Mouse (Mus musculus): ENCODE data around the gene Sf3b6. TPM values are rescaled to one million over a fixed set of nuclear protein-coding genes. Genes with fewer than 3 reads are reported as not detected.

The Sf3b6 gene
- polyA plus RNA-seq, 1 experiment from 2014 or later, result 371 TPM

DNA sequence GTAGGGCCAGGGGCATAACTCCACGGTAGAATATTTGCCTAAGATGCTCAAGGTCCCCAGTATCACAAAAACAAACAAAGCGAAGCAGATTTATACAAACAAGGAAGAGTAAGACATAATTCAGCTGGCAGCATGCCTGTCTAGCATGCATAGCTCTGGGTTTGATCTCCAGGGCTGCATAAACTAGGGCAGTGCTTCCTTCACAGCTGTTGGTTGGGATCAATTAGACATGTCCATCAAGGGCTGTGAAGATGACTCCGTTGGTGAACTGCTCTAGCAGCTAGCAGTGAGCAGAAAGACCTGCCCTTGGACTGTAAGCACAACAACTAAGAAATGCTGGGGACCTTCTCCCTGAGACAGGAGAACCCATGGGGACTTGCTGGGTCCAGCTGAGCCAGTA, 5.6 kb upstream of the Sf3b6 start:
- H3K4me2 ChIP-seq (ENCODE audit: low read depth, low read length), result no peak overlapping the region
- no peak for ATAC-seq (replicated peaks; ENCODE audit: insufficient number of reproducible peaks, low FRiP score, low TSS enrichment, low read depth)
- WGBS, result 71% methylated on average over 3 of the region's 3 CpGs
- no peaks in the 10 kb centered on the region for H3K36me3 ChIP-seq (replicated peaks; ENCODE audit: control insufficient read depth, insufficient read depth, low read depth, low read length)
- H3K9me3 ChIP-seq (replicated peaks; ENCODE audit: control insufficient read depth, low read length), result no peaks in the 10 kb centered on the region
- H3K4me1 ChIP-seq (ENCODE audit: control insufficient read depth, insufficient read depth, low read length), result no peaks in the 10 kb centered on the region
- H3K27me3 ChIP-seq (ENCODE audit: control insufficient read depth, insufficient read depth, low read length), result no peaks in the 10 kb centered on the region
- H3K4me3 ChIP-seq (ENCODE audit: low read depth, low read length), result no peak overlapping the region
- no peak overlapping the region for H3K9ac ChIP-seq (replicated peaks; ENCODE audit: low read length)
- no peak for DNase-seq (ENCODE audit: low spot score)
- no peak overlapping the region for H3K27ac ChIP-seq (replicated peaks; ENCODE audit: low read depth, low read length)

DNA sequence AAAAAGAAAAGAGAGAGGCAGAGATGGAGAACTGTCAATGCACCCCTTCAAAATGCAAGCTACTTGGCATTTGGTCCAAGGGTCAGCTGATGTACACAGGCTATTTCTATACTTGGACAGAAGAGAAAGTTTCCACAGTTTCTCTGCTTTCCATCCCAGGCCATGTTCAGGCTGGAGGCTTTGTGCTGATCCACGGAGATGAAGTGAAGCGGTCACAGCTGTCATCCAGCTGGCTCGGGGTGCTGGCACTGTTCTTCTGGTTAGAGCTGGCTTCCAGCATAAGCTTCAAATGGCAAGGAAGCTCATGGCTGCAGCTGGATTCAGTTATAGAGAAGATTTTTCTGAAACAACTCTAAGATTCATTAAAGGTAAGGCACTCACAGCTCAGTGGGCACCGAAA, 3.7 kb upstream of the Sf3b6 start:
- ATAC-seq (replicated peaks; ENCODE audit: insufficient number of reproducible peaks, low FRiP score, low TSS enrichment, low read depth) (no peak), DNase-seq (ENCODE audit: low spot score) (no peak)
- Histone ChIP-seq H3K4me2 (ENCODE audit: low read depth, low read length) (no peak overlapping the region), H3K9ac (replicated peaks; ENCODE audit: low read length) (no peak overlapping the region), H3K4me3 (ENCODE audit: low read depth, low read length) (no peak overlapping the region), H3K4me1 (ENCODE audit: control insufficient read depth, insufficient read depth, low read length) (no peaks in the 10 kb centered on the region), H3K27ac (replicated peaks; ENCODE audit: low read depth, low read length) (no peak overlapping the region), H3K9me3 (replicated peaks; ENCODE audit: control insufficient read depth, low read length) (no peaks in the 10 kb centered on the region), H3K36me3 (replicated peaks; ENCODE audit: control insufficient read depth, insufficient read depth, low read depth, low read length) (no peaks in the 10 kb centered on the region), H3K27me3 (ENCODE audit: control insufficient read depth, insufficient read depth, low read length) (no peaks in the 10 kb centered on the region)
- WGBS, result 87% methylated on average over 4 of the region's 4 CpGs

GRCm38 (mm10) chr12:4816680-4817360, 524 bp upstream of the Sf3b6 start:
- Histone ChIP-seq H3K27ac (replicated peaks; ENCODE audit: low read depth, low read length) (peak overlapping the region; percentile 69), H3K27me3 (ENCODE audit: control insufficient read depth, insufficient read depth, low read length) (no peaks in the 10 kb centered on the region), H3K36me3 (replicated peaks; ENCODE audit: control insufficient read depth, insufficient read depth, low read depth, low read length) (no peaks in the 10 kb centered on the region; the same call in 1 of the 2 replicates), H3K9me3 (replicated peaks; ENCODE audit: control insufficient read depth, low read length) (no peaks in the 10 kb centered on the region), H3K9ac (replicated peaks; ENCODE audit: low read length) (peak overlapping the region; percentile 80), H3K4me2 (ENCODE audit: low read depth, low read length) (peak overlapping the region; percentile 49), H3K4me1 (ENCODE audit: control insufficient read depth, insufficient read depth, low read length) (no peaks in the 10 kb centered on the region), H3K4me3 (ENCODE audit: low read depth, low read length) (peak overlapping the region; percentile 83)
- ATAC-seq (replicated peaks; ENCODE audit: insufficient number of reproducible peaks, low FRiP score, low TSS enrichment, low read depth) (peak; percentile 2; the same call in 1 of the 2 replicates), DNase-seq (ENCODE audit: low spot score) (no peak)
- WGBS, result 12% methylated on average over 24 of the region's 24 CpGs

DNA sequence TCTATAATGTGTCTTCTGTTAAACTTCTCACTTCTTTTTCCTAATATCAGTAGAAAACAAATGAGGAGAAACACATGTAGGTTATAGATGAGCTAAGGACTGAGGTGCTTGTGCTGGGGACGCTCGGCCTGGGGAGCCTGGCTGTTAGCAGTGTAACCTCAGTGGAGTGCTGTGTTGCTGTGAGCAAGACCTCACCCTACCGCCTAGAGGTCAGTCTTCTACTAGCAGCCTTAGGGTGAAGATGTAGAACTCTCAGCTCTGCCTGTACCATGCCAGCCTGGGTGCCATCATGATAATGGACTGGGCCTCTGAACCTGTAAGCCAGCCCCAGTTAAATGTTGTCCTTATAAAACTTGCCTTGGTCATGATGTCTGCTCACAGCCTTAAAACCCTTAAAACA, 9.9 kb downstream of the Sf3b6 start:
- DNase-seq (ENCODE audit: low spot score) (no peak), ATAC-seq (replicated peaks; ENCODE audit: insufficient number of reproducible peaks, low FRiP score, low TSS enrichment, low read depth) (no peak)
- 77% methylated on average over 3 of the region's 3 CpGs for WGBS
- H3K27me3 ChIP-seq (ENCODE audit: control insufficient read depth, insufficient read depth, low read length), result no peaks in the 10 kb centered on the region
- no peak overlapping the region for H3K9ac ChIP-seq (replicated peaks; ENCODE audit: low read length)
- H3K4me3 ChIP-seq (ENCODE audit: low read depth, low read length), result no peak overlapping the region
- peaks cover 5% of the 10 kb centered on the region for H3K36me3 ChIP-seq (replicated peaks; ENCODE audit: control insufficient read depth, insufficient read depth, low read depth, low read length)
- no peaks in the 10 kb centered on the region for H3K4me1 ChIP-seq (ENCODE audit: control insufficient read depth, insufficient read depth, low read length)
- no peak overlapping the region for H3K27ac ChIP-seq (replicated peaks; ENCODE audit: low read depth, low read length)
- H3K4me2 ChIP-seq (ENCODE audit: low read depth, low read length), result no peak overlapping the region
- no peaks in the 10 kb centered on the region for H3K9me3 ChIP-seq (replicated peaks; ENCODE audit: control insufficient read depth, low read length)

DNA sequence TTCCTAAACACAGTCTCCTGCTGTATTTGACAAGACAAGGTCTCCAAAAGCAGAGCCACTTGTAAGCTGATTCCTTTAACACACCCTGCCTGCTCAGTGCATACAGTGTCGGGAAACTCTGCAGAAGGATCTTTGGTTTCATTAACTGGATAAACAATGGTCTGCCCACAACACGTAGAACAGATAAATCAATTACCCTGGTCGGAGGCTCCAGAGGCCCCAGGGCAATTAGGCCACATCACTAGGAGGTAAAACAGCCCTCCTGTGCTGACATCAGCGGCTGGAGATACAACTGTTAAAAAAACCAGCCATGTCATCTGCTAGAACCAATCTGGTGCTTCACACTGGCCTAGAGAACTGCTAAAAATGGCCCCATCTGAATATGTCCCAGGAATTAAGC, 19.6 kb downstream of the Sf3b6 start:
- no peak overlapping the region for H3K4me3 ChIP-seq (ENCODE audit: low read depth, low read length)
- no peak overlapping the region for H3K9ac ChIP-seq (replicated peaks; ENCODE audit: low read length)
- H3K27me3 ChIP-seq (ENCODE audit: control insufficient read depth, insufficient read depth, low read length), result no peaks in the 10 kb centered on the region; the same call in 1 of the 2 replicates
- H3K4me1 ChIP-seq (ENCODE audit: control insufficient read depth, insufficient read depth, low read length), result no peaks in the 10 kb centered on the region
- ATAC-seq (replicated peaks; ENCODE audit: insufficient number of reproducible peaks, low FRiP score, low TSS enrichment, low read depth), result no peak
- no peaks in the 10 kb centered on the region for H3K9me3 ChIP-seq (replicated peaks; ENCODE audit: control insufficient read depth, low read length)
- no peak overlapping the region for H3K4me2 ChIP-seq (ENCODE audit: low read depth, low read length)
- H3K36me3 ChIP-seq (replicated peaks; ENCODE audit: control insufficient read depth, insufficient read depth, low read depth, low read length), result no peaks in the 10 kb centered on the region; the same call in 1 of the 2 replicates
- H3K27ac ChIP-seq (replicated peaks; ENCODE audit: low read depth, low read length), result no peak overlapping the region
- WGBS, result 36% methylated on average over 4 of the region's 4 CpGs
- no peak for DNase-seq (ENCODE audit: low spot score)

DNA sequence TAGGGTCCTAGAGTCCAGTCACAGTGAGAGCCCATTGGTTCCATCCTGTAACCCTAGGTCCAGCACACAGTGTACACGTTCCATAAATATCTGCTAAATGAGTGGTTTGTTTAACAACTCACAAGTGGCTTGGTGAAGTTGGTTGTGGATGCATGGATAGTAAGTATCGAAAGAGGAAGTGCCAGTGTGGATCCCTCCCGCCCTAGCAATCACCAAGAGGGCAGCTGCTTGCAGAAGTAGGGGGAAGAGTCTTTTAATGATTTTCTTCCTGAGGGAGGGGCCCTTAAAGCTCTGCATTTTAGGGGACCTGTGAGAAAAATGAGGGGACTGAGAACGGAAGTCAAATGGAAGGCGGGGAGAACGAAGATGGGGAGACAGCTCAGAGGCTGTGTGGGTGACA, 22.7 kb downstream of the Sf3b6 start:
- no peak for ATAC-seq (replicated peaks; ENCODE audit: insufficient number of reproducible peaks, low FRiP score, low TSS enrichment, low read depth)
- H3K4me2 ChIP-seq (ENCODE audit: low read depth, low read length), result no peak overlapping the region

GRCm38 (mm10) chr12:4840741-4841140, 23.4 kb downstream of the Sf3b6 start:
- ATAC-seq (replicated peaks; ENCODE audit: insufficient number of reproducible peaks, low FRiP score, low TSS enrichment, low read depth), result peak; percentile 7; the same call in 1 of the 2 replicates
- Histone ChIP-seq H3K9ac (replicated peaks; ENCODE audit: low read length) (peak overlapping the region; percentile 71), H3K4me1 (ENCODE audit: control insufficient read depth, insufficient read depth, low read length) (no peaks in the 10 kb centered on the region), H3K4me3 (ENCODE audit: low read depth, low read length) (peak overlapping the region; percentile 74), H3K27ac (replicated peaks; ENCODE audit: low read depth, low read length) (no peak overlapping the region), H3K27me3 (ENCODE audit: control insufficient read depth, insufficient read depth, low read length) (no peaks in the 10 kb centered on the region; the same call in 1 of the 2 replicates), H3K9me3 (replicated peaks; ENCODE audit: control insufficient read depth, low read length) (no peaks in the 10 kb centered on the region), H3K4me2 (ENCODE audit: low read depth, low read length) (peak overlapping the region; percentile 90), H3K36me3 (replicated peaks; ENCODE audit: control insufficient read depth, insufficient read depth, low read depth, low read length) (no peaks in the 10 kb centered on the region)
- under 1% methylated on average over 11 of the region's 11 CpGs for WGBS
- no peak for DNase-seq (ENCODE audit: low spot score)

More for the DNA sequence above, 22.7 kb downstream of the Sf3b6 start:
- 64% methylated on average over 6 of the region's 6 CpGs for WGBS
- Histone ChIP-seq H3K9me3 (replicated peaks; ENCODE audit: control insufficient read depth, low read length) (no peaks in the 10 kb centered on the region), H3K36me3 (replicated peaks; ENCODE audit: control insufficient read depth, insufficient read depth, low read depth, low read length) (no peaks in the 10 kb centered on the region), H3K4me1 (ENCODE audit: control insufficient read depth, insufficient read depth, low read length) (no peaks in the 10 kb centered on the region), H3K27ac (replicated peaks; ENCODE audit: low read depth, low read length) (no peak overlapping the region), H3K9ac (replicated peaks; ENCODE audit: low read length) (no peak overlapping the region), H3K27me3 (ENCODE audit: control insufficient read depth, insufficient read depth, low read length) (no peaks in the 10 kb centered on the region; the same call in 1 of the 2 replicates), H3K4me3 (ENCODE audit: low read depth, low read length) (no peak overlapping the region)
- no peak for DNase-seq (ENCODE audit: low spot score)

DNA sequence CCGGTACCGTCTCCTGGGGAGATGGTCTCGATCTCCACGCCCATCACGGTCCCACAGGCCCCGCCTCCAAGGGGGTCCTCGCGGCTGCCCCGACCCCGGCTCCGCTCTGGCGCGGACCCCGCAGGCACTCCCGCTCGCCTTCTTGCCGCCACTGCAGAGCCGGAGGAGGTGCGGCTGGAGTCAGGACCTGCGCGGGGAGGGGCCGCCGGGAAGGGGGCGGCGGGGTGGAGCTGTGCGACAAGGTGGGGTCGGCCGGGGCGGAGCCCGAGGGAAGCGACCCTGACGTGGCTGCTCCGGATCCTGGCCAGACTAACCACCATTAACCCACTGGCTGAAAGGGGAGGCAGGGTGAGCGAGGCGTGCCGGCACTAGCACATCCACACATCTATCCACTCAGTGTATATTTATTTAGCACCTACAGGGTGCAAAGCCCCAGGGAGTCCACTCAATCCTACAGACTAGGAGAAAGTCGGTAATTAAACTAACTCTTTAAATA, 24.1 kb downstream of the Sf3b6 start, which contains the start of gene Fkbp1b:
Fkbp1b (minus strand) TSS at position 200 of the 496 bp plus-strand sequence.
- Histone ChIP-seq H3K4me3 (ENCODE audit: low read depth, low read length) (peak within 1 kb of the TSS; percentile 74), H3K9ac (replicated peaks; ENCODE audit: low read length) (peak within 1 kb of the TSS; percentile 71), H3K36me3 (replicated peaks; ENCODE audit: control insufficient read depth, insufficient read depth, low read depth, low read length) (no peaks in the 10 kb centered on the region), H3K4me2 (ENCODE audit: low read depth, low read length) (peak within 1 kb of the TSS; percentile 90), H3K27me3 (ENCODE audit: control insufficient read depth, insufficient read depth, low read length) (no peaks in the 10 kb centered on the region; the same call in 1 of the 2 replicates), H3K4me1 (ENCODE audit: control insufficient read depth, insufficient read depth, low read length) (no peaks in the 10 kb centered on the region), H3K27ac (replicated peaks; ENCODE audit: low read depth, low read length) (no peak within 1 kb of the TSS), H3K9me3 (replicated peaks; ENCODE audit: control insufficient read depth, low read length) (no peaks in the 10 kb centered on the region)
- ATAC-seq (replicated peaks; ENCODE audit: insufficient number of reproducible peaks, low FRiP score, low TSS enrichment, low read depth) (peak; percentile 78), DNase-seq (ENCODE audit: low spot score) (peak; percentile 75)
- under 1% methylated on average over 31 of the region's 37 CpGs for WGBS

All from embryonic facial prominence, embryonic 11.5 days (tissue).